Mouse (Mus musculus) stomach, postnatal 0 days (tissue): ENCODE data around the gene Stk26. TPM values are rescaled to one million over a fixed set of nuclear protein-coding genes. Genes with fewer than 3 reads are reported as not detected.
A peak's percentile ranks its signal among the peaks of the same experiment; 100 is the strongest.

ENCODE experiments used
- ATAC-seq: fragments of 200-750 bp; cut with Nextera tagmentation; 2 replicates; pipeline ENCODE4 v1.8.0; 2017; ENCODE audit not compliant: low FRiP score, low TSS enrichment
- DNase-seq: peaks from one replicate; pipeline ENCODE4 v3.0.0-alpha.2; 2016; ENCODE audit warnings: low spot score
- H3K27ac ChIP-seq: fragments of 300-500 bp; sonication (generic); replicated peaks from 2 replicates; pipeline ENCODE4 v1.5.1; 2014; ENCODE audit warnings: mild to moderate bottlenecking, control low read depth
- H3K27me3 ChIP-seq: fragments of 300-500 bp; sonication (generic); 2 replicates; pipeline ENCODE4 v1.6.1; 2014; ENCODE audit warnings: low read length; ENCODE audit not compliant: control insufficient read depth, insufficient read depth
- H3K36me3 ChIP-seq: fragments of 300-500 bp; sonication (generic); 2 replicates; pipeline ENCODE4 v1.6.1; 2014; ENCODE audit warnings: low read length, mixed read lengths; ENCODE audit not compliant: control insufficient read depth, insufficient read depth
- H3K4me1 ChIP-seq: fragments of 300-500 bp; sonication (generic); replicated peaks from 2 replicates; pipeline ENCODE4 v1.6.1; 2014; ENCODE audit warnings: antibody characterized with exemption; ENCODE audit not compliant: control insufficient read depth, insufficient read depth
- H3K4me2 ChIP-seq: fragments of 300-500 bp; sonication (generic); replicated peaks from 2 replicates; pipeline ENCODE4 v1.6.1; 2014; ENCODE audit warnings: low read depth, mild to moderate bottlenecking, control low read depth, moderate library complexity
- H3K4me3 ChIP-seq: fragments of 300-500 bp; sonication (generic); 2 replicates; pipeline ENCODE4 v1.5.1; 2014; ENCODE audit warnings: low read depth, low read length, control low read depth
- H3K9ac ChIP-seq: fragments of 300-500 bp; sonication (generic); 2 replicates; pipeline ENCODE4 v1.6.1; 2014; ENCODE audit warnings: mild to moderate bottlenecking, low read length, control low read depth, mixed read lengths
- H3K9me3 ChIP-seq: fragments of 300-500 bp; sonication (generic); 2 replicates; pipeline ENCODE4 v1.6.1; 2016; ENCODE audit warnings: low read length; ENCODE audit not compliant: control insufficient read depth
- CTCF ChIP-seq: IDR thresholded peaks from 2 replicates; pipeline ENCODE4 v1.5.1; 2016; ENCODE audit warnings: antibody characterized with exemption, low read depth, mild to moderate bottlenecking, moderate library complexity
- EP300 ChIP-seq: optimal IDR thresholded peaks from 2 replicates; pipeline ENCODE3; 2016; ENCODE audit warnings: antibody characterized with exemption
- WGBS: fragments of 180-500 bp; shearing (Covaris S2); extraction: QIAGEN DNeasy Blood & Tissue Kit; methylation state at CpG from one replicate; pipeline ENCODE4 v1.1.7; 2014; 5-methylcytosine and 5-hydroxymethylcytosine counted together
- polyA plus RNA-seq: library from polyadenylated mRNA; unstranded; fragments of >200 nt; fragmentation: Nextera tagmentation; extraction: Ambion mirVana; gene quantifications from 2 replicates; pipeline ENCODE4 v1.2.1, GENCODE M21; 2015

Gene Stk26
- polyA plus RNA-seq, 1 experiment from 2014 or later: 4.5 TPM

GRCm38 (mm10) chrX:50917389-50917788 is 76.5 kb downstream of the Stk26 start:
- 60% methylated on average over 3 of the region's 3 CpGs for WGBS
- no peak overlapping the region for H3K9ac ChIP-seq
- no peaks in the 10 kb centered on the region for H3K36me3 ChIP-seq
- TF ChIP-seq CTCF (no peak), EP300 (no peak)
- H3K4me2 ChIP-seq: no peak overlapping the region
- no peaks in the 10 kb centered on the region for H3K27me3 ChIP-seq
- H3K4me1 ChIP-seq: no peaks in the 10 kb centered on the region
- H3K27ac ChIP-seq: no peak overlapping the region
- no peaks in the 10 kb centered on the region for H3K9me3 ChIP-seq
- ATAC-seq: no peak
- DNase-seq: no peak
- no peak overlapping the region for H3K4me3 ChIP-seq

DNA sequence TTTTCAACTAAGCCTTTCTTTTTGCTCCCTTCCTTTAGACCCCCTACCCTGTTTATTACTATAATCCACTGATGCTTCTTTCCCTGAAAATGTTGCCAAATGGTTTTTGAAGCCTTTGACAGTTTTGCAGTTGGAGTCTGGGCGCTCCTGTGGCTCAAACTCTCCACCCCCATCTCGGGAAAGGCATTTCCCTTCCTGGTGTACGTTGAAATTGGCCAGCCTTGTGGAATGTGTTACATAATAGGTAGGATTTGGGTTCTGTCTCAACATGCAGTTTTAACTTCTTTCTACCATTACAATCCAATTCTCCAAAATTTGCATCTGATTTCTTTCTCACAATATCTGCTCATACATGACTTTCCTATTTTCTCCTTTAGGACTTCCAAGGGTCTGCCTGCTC is 77.9 kb downstream of the Stk26 start:
- Histone ChIP-seq H3K9ac (no peak overlapping the region), H3K4me1 (no peaks in the 10 kb centered on the region), H3K27me3 (no peaks in the 10 kb centered on the region), H3K36me3 (no peaks in the 10 kb centered on the region), H3K4me2 (no peak overlapping the region), H3K27ac (no peak overlapping the region), H3K4me3 (no peak overlapping the region), H3K9me3 (no peaks in the 10 kb centered on the region)
- 34% methylated on average over 3 of the region's 3 CpGs for WGBS
- TF ChIP-seq EP300: no peak
- no peak for TF ChIP-seq CTCF
- ATAC-seq (no peak), DNase-seq (no peak)

GRCm38 (mm10) chrX:50924629-50925364 is 84.0 kb downstream of the Stk26 start:
- H3K9ac ChIP-seq: no peak overlapping the region
- peak; percentile 16 for DNase-seq
- ATAC-seq: no peak
- TF ChIP-seq EP300 (no peak), CTCF (peak; percentile 60)
- no peaks in the 10 kb centered on the region for H3K9me3 ChIP-seq
- no peak overlapping the region for H3K4me3 ChIP-seq
- no peaks in the 10 kb centered on the region for H3K4me1 ChIP-seq
- 39% methylated on average over 18 of the region's 18 CpGs for WGBS
- H3K27me3 ChIP-seq: no peaks in the 10 kb centered on the region
- no peak overlapping the region for H3K27ac ChIP-seq
- H3K36me3 ChIP-seq: no peaks in the 10 kb centered on the region
- H3K4me2 ChIP-seq: no peak overlapping the region

- Histone ChIP-seq H3K4me3 (no peak overlapping the region), H3K27me3 (no peaks in the 10 kb centered on the region), H3K4me2 (no peak overlapping the region), H3K36me3 (no peaks in the 10 kb centered on the region), H3K4me1 (no peaks in the 10 kb centered on the region), H3K9me3 (no peaks in the 10 kb centered on the region), H3K9ac (no peak overlapping the region), H3K27ac (no peak overlapping the region)
- WGBS: 65% methylated on average over 10 of the region's 10 CpGs
- no peak for DNase-seq
- TF ChIP-seq EP300: no peak
- no peak for TF ChIP-seq CTCF
- no peak for ATAC-seq
Measured at GRCm38 (mm10) chrX:50926893-50927545, 86.2 kb downstream of the Stk26 start.

- DNase-seq (no peak), ATAC-seq (no peak)
- Histone ChIP-seq H3K9me3 (no peaks in the 10 kb centered on the region), H3K4me2 (no peak overlapping the region), H3K9ac (no peak overlapping the region), H3K36me3 (no peaks in the 10 kb centered on the region), H3K4me3 (no peak overlapping the region), H3K27ac (no peak overlapping the region), H3K4me1 (no peaks in the 10 kb centered on the region), H3K27me3 (no peaks in the 10 kb centered on the region)
- WGBS: 47% methylated on average over 3 of the region's 3 CpGs
- TF ChIP-seq EP300 (no peak), CTCF (no peak)
Measured at GRCm38 (mm10) chrX:50930309-50930708, 89.5 kb downstream of the Stk26 start.

- Histone ChIP-seq H3K27ac (no peak overlapping the region), H3K4me2 (no peak overlapping the region), H3K9me3 (no peaks in the 10 kb centered on the region), H3K36me3 (no peaks in the 10 kb centered on the region), H3K4me3 (no peak overlapping the region), H3K4me1 (no peaks in the 10 kb centered on the region), H3K27me3 (no peaks in the 10 kb centered on the region), H3K9ac (no peak overlapping the region)
- no peak for DNase-seq
- 70% methylated on average over 3 of the region's 3 CpGs for WGBS
- ATAC-seq: no peak
- TF ChIP-seq CTCF (no peak), EP300 (no peak)
Measured at GRCm38 (mm10) chrX:50937117-50937516, 96.3 kb downstream of the Stk26 start.
